Mouse (Mus musculus) heart, embryonic 16.5 days (tissue): Measurements from ENCODE around the gene Slfn8. TPM values are rescaled to one million over a fixed set of nuclear protein-coding genes. Genes with fewer than 3 reads are reported as not detected.
"Not testable (repeated sequence)": the region's sequence is repeated elsewhere in the genome, so short reads cannot be mapped to it uniquely, and the experiment has no call there.

ENCODE experiments used
- ATAC-seq: fragments of 200-750 bp; cut with Nextera tagmentation; replicated peaks from 2 replicates; pipeline ENCODE4 v1.8.0; 2017; ENCODE audit warnings: moderate number of reproducible peaks; ENCODE audit not compliant: insufficient read depth, low FRiP score; ENCODE audit errors: extremely low read depth
- H3K27ac ChIP-seq: fragments of 300-500 bp; sonication (generic); 2 replicates; pipeline ENCODE4 v1.5.1; 2014; ENCODE audit warnings: mild to moderate bottlenecking, low read length, control low read depth, moderate library complexity
- H3K27me3 ChIP-seq: fragments of 300-500 bp; sonication (generic); 2 replicates; pipeline ENCODE4 v1.6.1; 2014; ENCODE audit warnings: low read length, mixed read lengths; ENCODE audit not compliant: control insufficient read depth, insufficient read depth
- H3K36me3 ChIP-seq: fragments of 300-500 bp; sonication (generic); 2 replicates; pipeline ENCODE4 v1.6.1; 2014; ENCODE audit not compliant: control insufficient read depth, insufficient read depth
- H3K4me1 ChIP-seq: fragments of 300-500 bp; sonication (generic); 2 replicates; pipeline ENCODE4 v1.6.1; 2014; ENCODE audit warnings: low read length, mixed read lengths; ENCODE audit not compliant: control insufficient read depth, insufficient read depth
- H3K4me2 ChIP-seq: fragments of 300-500 bp; sonication (generic); 2 replicates; pipeline ENCODE4 v1.6.1; 2014; ENCODE audit warnings: low read depth, mild to moderate bottlenecking, control low read depth, low read length
- H3K4me3 ChIP-seq: fragments of 300-500 bp; sonication (generic); 2 replicates; pipeline ENCODE4 v1.5.1; 2014; ENCODE audit warnings: mild to moderate bottlenecking, control low read depth, low read length
- H3K9ac ChIP-seq: fragments of 300-500 bp; sonication (generic); 2 replicates; pipeline ENCODE4 v1.6.1; 2014; ENCODE audit warnings: low read length, control low read depth
- H3K9me3 ChIP-seq: fragments of 300-500 bp; sonication (generic); replicated peaks from 2 replicates; pipeline ENCODE4 v1.6.1; 2016; ENCODE audit warnings: low read length; ENCODE audit not compliant: control insufficient read depth
- WGBS: fragments of 180-500 bp; shearing (Covaris S2); extraction: QIAGEN DNeasy Blood & Tissue Kit; methylation state at CpG from one replicate; pipeline ENCODE4 v1.1.7; 2014; 5-methylcytosine and 5-hydroxymethylcytosine counted together
- polyA plus RNA-seq: library from polyadenylated mRNA; unstranded; fragments of >200 nt; fragmentation: Nextera tagmentation; extraction: Ambion mirVana; gene quantifications from 2 replicates; pipeline ENCODE4 v1.2.1, GENCODE M21; 2015

The Slfn8 gene
- polyA plus RNA-seq, 1 experiment from 2014 or later = 1.6 TPM

GRCm38 (mm10) chr11:83019561-83020519, 770 bp downstream of the Slfn8 start:
- H3K27ac ChIP-seq = peak overlapping the region; percentile 48; the same call in 1 of the 2 replicates
- H3K4me2 ChIP-seq = peak overlapping the region; percentile 46
- ATAC-seq, H3K9me3 ChIP-seq, H3K27me3 ChIP-seq, H3K36me3 ChIP-seq, H3K4me1 ChIP-seq: not testable (repeated sequence)
- peak overlapping the region; percentile 24 for H3K4me3 ChIP-seq
- 63% methylated on average over 18 of the region's 18 CpGs for WGBS
- peak overlapping the region; percentile 46; the same call in 1 of the 2 replicates for H3K9ac ChIP-seq

- Histone ChIP-seq H3K27ac (no peak overlapping the region), H3K27me3 (no peaks in the 10 kb centered on the region), H3K9ac (no peak overlapping the region), H3K36me3 (no peaks in the 10 kb centered on the region), H3K4me3 (no peak overlapping the region), H3K4me1 (no peaks in the 10 kb centered on the region), H3K4me2 (no peak overlapping the region), H3K9me3 (no peaks in the 10 kb centered on the region)
- no peak for ATAC-seq
These were observed 4.5 kb downstream of the Slfn8 start for GRCm38 (mm10) chr11:83016093-83016492.

GRCm38 (mm10) chr11:83013356-83013755, 7.3 kb downstream of the Slfn8 start:
- Histone ChIP-seq H3K9ac (no peak overlapping the region), H3K4me3 (no peak overlapping the region), H3K27ac (no peak overlapping the region), H3K9me3 (no peaks in the 10 kb centered on the region), H3K36me3 (no peaks in the 10 kb centered on the region), H3K4me2 (no peak overlapping the region), H3K4me1 (no peaks in the 10 kb centered on the region), H3K27me3 (no peaks in the 10 kb centered on the region)
- WGBS = 81% methylated on average over 1 of the region's 1 CpGs
- no peak for ATAC-seq

- Histone ChIP-seq H3K27ac (peak within 1 kb of the TSS; percentile 94), H3K4me2 (peak within 1 kb of the TSS; percentile 91), H3K4me3 (peak within 1 kb of the TSS; percentile 77), H3K27me3 (no peaks in the 10 kb centered on the region), H3K4me1 (peaks cover 17% of the 10 kb centered on the region), H3K9me3 (no peaks in the 10 kb centered on the region), H3K36me3 (peaks cover under 1% of the 10 kb centered on the region; the same call in 1 of the 2 replicates), H3K9ac (peak within 1 kb of the TSS; percentile 87)
- 2% methylated on average over 14 of the region's 14 CpGs for WGBS
- peak; percentile 25; the same call in 1 of the 2 replicates for ATAC-seq
These were observed 29.0 kb downstream of the Slfn8 start, which contains the start of gene Slfn9 for GRCm38 (mm10) chr11:82991469-82992166. Gene Slfn9, minus strand, starts transcription at chr11:82991830.

GRCm38 (mm10) chr11:82990612-82991385, 29.8 kb downstream of the Slfn8 start:
- peak; percentile 81 for ATAC-seq
- H3K4me3 ChIP-seq = peak overlapping the region; percentile 77
- peaks cover 17% of the 10 kb centered on the region for H3K4me1 ChIP-seq
- peak overlapping the region; percentile 94 for H3K27ac ChIP-seq
- H3K4me2 ChIP-seq = peak overlapping the region; percentile 91
- 12% methylated on average over 19 of the region's 19 CpGs for WGBS
- peak overlapping the region; percentile 87 for H3K9ac ChIP-seq
- H3K36me3 ChIP-seq, H3K9me3 ChIP-seq, H3K27me3 ChIP-seq: not testable (repeated sequence)

- no peak overlapping the region for H3K27ac ChIP-seq
- peak overlapping the region; percentile 91 for H3K4me2 ChIP-seq
- 30% methylated on average over 12 of the region's 12 CpGs for WGBS
- no peak overlapping the region for H3K9ac ChIP-seq
- no peaks in the 10 kb centered on the region for H3K27me3 ChIP-seq
- peaks cover 17% of the 10 kb centered on the region for H3K4me1 ChIP-seq
- H3K36me3 ChIP-seq = peaks cover 7% of the 10 kb centered on the region
- peak overlapping the region; percentile 77 for H3K4me3 ChIP-seq
- ATAC-seq = no peak
- H3K9me3 ChIP-seq = no peaks in the 10 kb centered on the region; the same call in 1 of the 2 replicates
These were observed 31.3 kb downstream of the Slfn8 start for GRCm38 (mm10) chr11:82989357-82989756.

GRCm38 (mm10) chr11:82987621-82988020, 33.0 kb downstream of the Slfn8 start:
- no peak overlapping the region for H3K4me3 ChIP-seq
- no peak overlapping the region for H3K4me2 ChIP-seq
- ATAC-seq = no peak
- peaks cover 10% of the 10 kb centered on the region for H3K36me3 ChIP-seq
- no peaks in the 10 kb centered on the region; the same call in 1 of the 2 replicates for H3K9me3 ChIP-seq
- H3K4me1 ChIP-seq = peaks cover 17% of the 10 kb centered on the region
- 85% methylated on average over 6 of the region's 6 CpGs for WGBS
- no peak overlapping the region for H3K9ac ChIP-seq
- H3K27ac ChIP-seq = no peak overlapping the region
- H3K27me3 ChIP-seq = no peaks in the 10 kb centered on the region

- 81% methylated on average over 17 of the region's 17 CpGs for WGBS
- peaks cover 12% of the 10 kb centered on the region for H3K36me3 ChIP-seq
- H3K4me2 ChIP-seq = no peak overlapping the region
- ATAC-seq = no peak
- H3K4me1 ChIP-seq = no peaks in the 10 kb centered on the region
- no peaks in the 10 kb centered on the region for H3K27me3 ChIP-seq
- no peaks in the 10 kb centered on the region; the same call in 1 of the 2 replicates for H3K9me3 ChIP-seq
- no peak overlapping the region for H3K4me3 ChIP-seq
- H3K27ac ChIP-seq = no peak overlapping the region
- no peak overlapping the region for H3K9ac ChIP-seq
These were observed 37.4 kb downstream of the Slfn8 start for GRCm38 (mm10) chr11:82983193-82983592.
